Mouse (Mus musculus) hematopoietic stem cell, adult 5-6 weeks (primary cell): ENCODE measurements at regions not wholly inside any gene's neighbourhood (a gene's known extent, or its start where the extent isn't known, plus 50 kb on each side); places are given as distances from the start of the nearest gene placed in this dataset.

Experiments used
- ATAC-seq, 2 experiments: fragments of 125-278 bp in 1 of 2; replicated peaks in 1 of 2; 2 replicates each; pipeline ENCODE4 v1.8.0; 2016 to 2017; ENCODE audit warnings: inconsistent platforms in 2 of 2, mild to moderate bottlenecking in 2 of 2, moderate number of reproducible peaks in 2 of 2, low read depth in 1 of 2, moderate TSS enrichment in 1 of 2; ENCODE audit not compliant: low FRiP score in 2 of 2, poor library complexity in 2 of 2, severe bottlenecking in 2 of 2, insufficient read depth in 1 of 2, low TSS enrichment in 1 of 2

DNA sequence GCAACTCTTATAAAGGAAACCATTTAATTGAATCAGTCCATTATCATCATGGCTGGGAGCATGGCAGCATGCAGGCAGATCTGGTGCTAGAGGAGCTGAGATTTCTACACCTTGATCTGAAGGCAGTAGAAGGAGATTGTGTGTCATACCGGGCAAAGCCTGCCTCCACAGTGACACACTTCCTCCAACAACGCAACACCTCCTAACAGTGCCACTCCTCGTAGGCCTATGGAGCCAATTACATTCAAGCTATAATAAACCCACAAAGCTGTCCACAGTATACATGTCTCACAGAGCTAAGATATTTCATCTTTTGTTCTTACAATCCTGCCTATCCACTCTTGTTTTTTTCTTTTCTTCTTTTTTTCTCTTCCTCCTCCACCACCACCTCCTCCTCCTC is 141.8 kb downstream of the Csl start:
- ATAC-seq, result no peak

DNA sequence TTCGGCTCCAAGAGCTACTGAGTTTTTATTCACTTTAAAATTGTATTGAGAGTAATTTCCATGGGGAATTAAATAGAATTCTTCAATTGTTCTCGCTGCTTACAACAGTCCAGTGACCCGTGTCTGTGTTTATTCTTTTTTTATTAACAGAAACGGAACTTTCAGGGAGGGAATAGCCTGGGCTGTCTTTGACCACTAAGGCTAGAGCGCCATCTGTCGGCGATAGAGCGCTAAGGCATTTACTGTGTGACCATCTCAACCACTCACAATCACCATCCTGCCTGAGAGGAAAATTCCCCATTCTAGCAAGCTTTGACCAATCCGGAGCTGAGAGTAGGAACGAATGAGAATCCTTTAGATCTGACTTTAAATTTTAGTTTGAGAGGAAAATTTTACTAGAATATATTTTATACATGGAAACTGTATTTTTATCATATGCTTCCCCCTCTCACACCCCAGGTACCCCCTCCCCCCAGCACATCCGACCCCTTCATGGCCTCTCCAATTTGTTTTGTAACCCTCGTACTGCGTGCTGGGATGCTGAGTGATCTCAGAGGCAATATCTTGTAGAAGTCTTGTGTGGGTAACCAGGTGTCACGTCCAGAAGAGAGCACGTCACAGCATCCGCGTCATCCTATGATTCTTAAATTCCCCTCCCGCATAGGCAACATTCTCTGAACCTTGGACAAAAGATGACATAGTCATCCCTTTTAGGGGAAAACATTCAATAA is 139.9 kb downstream of the Csl start:
- peak; percentile 73; a peak in 3 of 4 replicates for ATAC-seq

DNA sequence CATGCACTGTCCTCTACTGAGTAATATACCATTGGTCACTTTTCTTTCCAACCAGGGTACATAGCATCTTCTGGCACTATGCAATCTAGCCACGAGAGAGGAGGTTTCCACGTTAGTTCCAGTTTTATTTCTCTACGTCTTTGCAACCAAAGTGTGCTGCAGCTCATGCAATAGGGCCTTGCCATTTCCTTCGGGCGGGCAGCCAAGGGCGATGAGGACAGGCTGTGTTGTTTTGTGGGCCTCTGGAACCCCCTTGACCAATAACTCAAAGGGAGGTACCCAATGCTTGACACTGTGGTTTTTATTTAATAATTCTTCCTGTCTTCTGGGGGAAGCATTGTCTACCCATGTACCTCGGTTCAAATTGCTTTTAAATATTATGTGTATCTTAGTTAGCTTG is 139.0 kb downstream of the Csl start:
- ATAC-seq, result peak in 1 of 2 experiments; percentile 51; a peak in 2 of 4 replicates

DNA sequence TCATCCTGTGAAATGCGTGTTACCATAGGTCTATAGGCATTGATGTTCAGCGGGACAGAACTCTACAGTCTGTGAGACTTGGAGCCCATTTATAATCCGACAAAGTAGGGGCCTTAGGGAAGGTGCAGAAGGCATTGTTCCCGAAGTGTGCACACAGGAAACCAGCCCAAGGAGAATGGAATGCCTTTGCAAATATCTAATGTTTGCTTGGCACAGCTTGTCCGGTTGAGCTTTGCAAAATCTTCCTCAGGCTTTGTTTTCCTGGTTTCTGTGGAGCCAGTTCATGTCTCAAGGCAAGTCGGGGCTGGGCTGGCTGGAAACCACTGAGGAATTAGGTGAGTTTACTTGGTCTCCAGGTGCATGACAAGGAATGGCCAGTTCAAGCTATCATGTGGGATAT is 132.1 kb downstream of the Csl start:
- no peak for ATAC-seq

DNA sequence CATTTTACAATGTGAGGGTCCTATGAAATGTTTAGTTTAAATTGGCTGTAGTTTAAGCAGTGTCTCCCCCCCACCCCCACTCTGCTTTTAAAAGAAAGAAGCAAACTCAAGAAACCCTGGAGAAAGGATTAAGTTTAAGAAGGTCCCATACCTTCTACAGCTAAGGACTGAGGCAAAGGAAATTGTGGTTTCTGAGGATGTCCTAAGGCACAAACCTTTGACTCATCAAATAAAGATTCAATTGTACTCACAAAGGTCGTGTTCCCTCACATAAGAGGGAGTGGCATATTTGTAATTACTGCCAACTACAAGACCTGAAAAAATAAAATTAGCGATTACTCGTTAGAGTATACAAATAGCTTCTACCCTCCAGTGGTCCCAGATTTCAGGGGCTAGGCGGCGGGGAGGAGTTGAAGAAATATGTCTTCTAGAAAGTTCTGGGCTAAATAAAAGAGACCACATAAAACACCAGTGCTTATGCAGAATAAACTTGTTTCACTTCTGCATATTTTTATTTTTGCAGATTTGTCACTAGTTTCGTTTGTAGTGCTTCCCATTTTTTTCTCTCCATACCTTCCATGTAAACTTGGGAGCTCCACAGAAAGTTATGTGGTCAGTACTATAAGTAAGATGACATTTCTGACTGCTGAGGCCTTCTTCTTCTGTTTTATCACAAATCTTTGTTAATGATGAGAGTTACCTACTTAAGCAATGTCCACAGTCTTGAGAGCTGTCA is 127.0 kb downstream of the Csl start:
- ATAC-seq, result peak in 1 of 2 experiments; percentile 21; a peak in 2 of 4 replicates

DNA sequence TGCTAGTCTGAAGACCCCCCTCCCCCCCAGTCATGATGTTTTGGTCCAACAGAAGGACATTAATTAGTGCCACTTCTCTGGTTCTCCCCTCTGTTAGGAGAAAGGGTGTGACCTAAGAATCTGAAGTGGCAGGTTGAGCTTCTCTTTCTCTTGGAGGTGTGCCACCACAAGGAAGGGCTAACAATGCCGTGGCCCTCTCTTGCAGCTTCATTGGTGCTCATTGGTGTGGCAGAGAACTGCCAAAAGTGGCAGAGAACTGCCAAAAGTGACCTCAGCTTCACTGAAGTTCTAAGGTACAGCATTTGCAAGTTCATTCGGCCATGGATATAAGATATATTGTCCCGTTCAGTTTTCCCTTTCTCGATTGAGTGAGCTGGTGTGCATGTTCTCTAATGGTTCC is 123.7 kb downstream of the Csl start:
- no peak for ATAC-seq

DNA sequence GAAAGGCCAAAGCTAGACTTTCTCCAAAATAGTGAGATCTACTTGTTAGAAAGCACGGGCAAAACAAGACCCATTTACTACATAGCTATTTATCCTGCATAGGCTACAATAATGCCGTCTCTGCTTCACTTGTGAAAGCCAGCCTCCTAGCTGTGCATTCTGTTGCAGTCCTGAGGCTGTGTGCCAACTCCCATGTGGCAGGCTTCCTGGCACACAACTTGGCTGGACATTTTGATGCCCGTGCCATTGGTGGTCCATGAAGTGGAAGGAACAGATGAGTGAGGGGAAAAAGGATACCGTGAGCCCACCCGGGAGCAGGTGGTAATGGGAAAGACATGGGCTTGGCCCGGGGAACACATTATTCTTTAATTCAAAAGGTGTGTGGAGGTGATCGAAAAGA is 120.4 kb downstream of the Csl start:
- no peak for ATAC-seq

DNA sequence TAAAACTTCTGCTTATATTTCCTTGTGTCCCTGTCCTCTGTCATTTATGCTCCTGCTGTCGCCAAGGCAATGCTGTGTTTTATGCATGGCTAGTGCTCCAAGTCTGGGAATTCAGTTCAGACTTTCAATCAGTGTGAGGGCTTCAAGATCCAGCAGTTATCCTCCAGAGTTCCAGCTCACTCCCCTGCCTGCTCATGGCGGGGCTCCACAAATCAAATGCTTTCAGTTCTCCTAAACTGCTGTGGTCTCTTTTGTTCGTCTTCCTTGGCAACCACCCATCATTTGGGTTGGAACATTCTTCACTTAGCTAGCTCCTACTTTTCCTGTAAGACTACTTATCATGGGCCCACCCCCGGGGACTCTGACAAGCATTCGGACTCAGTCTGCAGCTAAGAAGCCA is 120.0 kb downstream of the Csl start:
- no peak for ATAC-seq

DNA sequence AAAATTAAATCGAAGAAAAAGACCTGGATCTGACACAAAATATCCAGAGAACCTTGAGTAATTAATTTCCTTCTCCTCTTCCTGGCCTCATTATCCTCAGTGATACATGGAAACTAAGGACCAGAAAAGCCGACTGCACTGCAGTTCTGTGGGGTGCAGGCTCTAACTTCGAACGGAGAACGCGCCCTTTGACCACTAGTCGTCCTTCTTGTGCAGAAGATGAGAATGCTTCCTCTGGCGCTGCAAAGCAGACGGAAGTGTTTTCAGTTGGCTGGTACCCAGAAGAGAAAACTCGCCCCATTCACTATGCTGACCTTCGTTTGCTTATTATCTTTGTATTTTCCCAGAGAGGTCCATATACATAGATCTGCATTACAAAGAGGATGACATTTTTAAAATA is 117.7 kb downstream of the Csl start:
- ATAC-seq, result peak; percentile 94 to 96

DNA sequence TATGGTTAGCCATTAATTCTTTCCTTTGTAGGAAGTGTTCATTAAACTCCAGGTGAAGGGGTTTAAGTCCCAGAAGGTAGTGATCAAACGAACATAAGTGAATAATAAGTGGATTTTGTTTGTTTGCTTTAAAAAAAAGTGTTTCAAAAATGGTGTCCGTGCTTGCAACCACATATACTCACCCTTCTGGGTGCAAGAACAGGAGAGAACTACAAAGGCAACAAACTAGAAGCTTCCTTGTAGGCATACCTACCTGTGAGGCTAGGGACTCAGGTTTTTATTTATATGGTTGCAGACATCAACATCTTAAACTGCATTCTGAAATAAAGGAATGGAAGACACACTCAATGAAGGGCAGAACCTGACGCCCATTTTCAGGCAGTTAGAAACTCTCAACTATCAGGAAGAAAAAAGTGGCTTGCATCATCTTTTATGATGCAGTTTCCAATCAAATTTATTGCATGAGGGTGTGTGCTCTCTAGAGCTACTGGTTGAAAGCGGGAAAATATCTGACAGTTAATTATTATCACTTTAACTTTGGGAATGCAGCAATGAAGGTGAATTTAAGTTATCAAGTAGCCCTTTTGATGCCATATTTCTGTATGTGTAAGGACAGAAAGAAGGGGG is 117.1 kb downstream of the Csl start:
- no peak for ATAC-seq

DNA sequence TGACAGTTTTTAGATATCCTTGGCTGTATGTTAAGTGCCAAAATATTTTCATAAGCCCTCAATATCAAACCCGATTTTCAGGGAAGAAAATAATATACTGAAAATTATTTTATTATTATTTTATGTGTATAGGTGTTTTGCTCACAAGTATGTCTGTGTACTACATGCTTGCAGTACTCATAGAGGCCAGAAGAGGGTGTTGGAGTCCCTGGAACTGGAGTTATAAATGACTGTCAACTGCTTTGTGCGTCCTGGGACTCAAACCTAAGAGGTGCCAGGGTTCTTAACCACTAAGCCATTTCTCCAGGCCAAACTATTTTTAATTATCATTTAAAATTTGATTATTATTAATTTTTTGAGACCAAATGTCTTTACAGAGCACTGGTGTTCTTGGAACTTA is 114.5 kb downstream of the Csl start:
- ATAC-seq, result no peak

DNA sequence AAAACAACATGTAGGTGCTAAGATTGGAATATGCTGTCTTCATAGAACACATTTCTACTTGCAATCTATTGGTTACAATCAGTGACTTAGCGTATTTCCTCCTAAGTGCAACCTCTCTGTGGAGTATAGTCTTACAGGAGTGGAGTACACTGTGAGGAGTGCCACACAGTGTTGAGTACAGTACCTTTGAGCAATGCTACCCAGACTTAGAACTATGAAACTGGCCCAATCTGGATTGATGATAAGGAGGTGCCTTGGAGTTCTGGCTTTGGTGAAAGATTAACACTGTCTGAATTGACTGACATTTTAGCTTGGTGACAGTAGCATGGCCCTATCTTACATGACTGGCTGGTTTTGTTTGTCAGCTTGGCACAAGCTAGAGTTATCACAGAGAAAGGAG is 107.4 kb downstream of the Csl start:
- no peak for ATAC-seq

DNA sequence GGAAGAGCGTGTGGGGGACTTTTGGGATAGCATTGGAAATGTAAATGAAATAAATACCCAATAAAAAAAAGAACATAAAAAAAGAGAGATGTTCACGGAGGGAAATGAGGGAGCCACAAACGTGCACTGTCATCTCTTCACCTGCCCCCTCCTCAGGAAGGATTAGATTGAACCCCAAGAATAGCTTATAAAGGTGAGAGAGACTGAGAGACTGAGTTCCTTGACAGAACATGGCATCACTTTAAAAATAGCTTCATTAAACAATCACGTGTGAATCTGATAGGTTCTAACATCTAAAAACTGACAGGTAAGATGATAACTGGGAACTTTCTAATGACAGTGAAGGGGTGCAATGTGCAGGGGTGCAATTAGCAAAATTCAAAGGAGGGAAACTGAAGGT is 105.2 kb downstream of the Csl start:
- ATAC-seq, result no peak

DNA sequence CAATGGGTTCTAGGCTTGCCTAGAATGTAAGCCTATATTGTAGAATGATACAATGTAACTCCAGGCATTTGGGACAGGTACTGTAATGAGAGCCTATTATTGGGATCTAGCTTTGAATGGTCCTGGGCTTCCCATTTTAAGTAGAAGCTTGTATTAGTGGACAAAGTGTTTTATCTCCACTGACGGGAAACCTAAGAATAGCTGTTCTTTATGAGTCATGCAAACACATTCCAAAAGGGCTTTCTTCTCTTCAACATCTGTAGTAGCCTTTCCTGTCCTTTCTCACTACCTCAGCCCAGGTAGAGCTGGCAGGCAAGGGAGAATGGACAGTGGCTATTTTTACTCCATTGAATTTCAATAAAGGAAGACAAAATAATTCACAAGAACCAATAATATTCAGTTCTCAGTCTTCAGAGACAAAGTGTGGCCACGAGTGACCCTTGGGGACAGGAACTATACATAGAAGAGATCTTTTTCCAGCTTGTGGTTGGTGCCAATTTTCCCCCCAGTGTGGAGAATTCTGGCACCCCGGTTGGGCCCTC is 82.8 kb downstream of the Csl start:
- no peak for ATAC-seq

DNA sequence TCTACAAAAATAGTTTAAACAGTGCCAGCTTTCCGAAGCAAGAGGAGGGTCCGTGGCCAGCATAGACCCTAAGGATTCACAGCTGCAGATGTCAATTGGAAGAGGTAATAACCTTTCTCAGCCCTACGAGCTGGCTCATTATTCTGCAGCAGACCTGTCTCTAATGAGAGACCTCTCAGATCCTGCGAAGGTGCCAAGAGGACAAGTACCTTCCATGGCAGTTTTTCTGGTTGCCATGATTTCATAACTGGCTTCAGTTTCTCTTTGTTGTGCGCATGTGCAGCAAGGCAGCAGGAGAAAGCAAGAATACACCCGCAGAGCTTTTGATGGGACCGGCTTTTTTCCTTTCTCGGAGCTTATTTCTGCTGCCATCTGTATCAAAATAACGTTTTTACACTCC is 81.4 kb downstream of the Csl start:
- no peak for ATAC-seq

DNA sequence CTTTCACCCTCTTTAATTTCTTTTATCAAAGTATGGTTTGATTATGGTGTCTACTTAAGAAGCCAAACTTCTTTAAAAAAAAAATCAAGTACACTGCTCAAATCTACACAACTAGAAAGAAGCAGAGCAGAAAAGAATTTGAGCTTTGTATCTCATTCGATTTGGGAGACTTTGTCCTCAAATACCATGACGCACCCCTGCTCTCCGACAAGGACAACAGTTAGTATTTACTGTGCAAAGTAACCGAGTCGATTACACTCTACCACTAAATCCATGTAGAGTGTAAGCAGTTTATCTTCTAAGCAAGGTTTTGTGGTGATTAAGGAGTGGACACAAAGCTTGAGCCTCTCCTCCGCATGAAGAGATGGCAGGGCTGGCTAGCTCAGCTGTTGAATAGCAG is 79.6 kb downstream of the Csl start:
- no peak for ATAC-seq

DNA sequence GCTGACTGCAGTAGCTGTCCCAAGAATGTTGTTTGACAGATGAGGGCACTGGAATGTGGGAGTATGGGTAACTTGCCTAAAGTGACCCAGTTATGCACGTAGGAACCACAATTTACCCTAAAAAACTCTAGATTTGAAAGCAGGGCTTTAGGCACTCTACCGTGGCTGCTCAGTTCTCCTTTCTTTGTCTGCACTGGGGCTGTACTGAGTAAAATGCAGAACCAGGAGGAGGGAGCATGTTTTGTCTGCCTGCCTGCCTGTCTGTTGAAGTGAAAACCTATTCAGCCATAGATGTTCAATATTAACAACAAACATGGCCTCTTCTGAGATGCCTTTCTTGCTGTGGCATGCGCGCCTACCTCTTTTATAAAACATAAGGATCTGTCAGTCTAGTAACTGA is 77.5 kb downstream of the Csl start:
- peak in 1 of 2 experiments; percentile 7; a peak in 1 of 4 replicates for ATAC-seq

DNA sequence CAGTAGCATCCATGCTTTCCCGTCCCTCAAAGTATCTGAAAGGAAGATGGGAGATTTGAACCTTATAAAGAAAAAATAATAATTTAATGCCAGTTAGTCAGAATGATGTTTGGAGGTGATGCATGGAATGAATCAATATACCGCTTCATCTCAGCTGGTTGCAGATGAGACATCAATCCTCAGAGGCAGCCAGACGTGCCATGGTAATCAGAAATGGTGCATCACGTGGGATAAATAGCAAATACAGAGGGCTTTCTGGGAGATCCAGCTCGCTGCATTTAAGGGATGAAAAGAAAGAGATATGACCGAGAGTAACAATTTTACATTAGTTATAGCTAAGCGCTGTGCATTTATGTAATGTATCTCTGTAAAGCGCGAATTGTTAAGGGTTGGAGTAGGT is 77.1 kb downstream of the Csl start:
- no peak for ATAC-seq
